Mouse (Mus musculus) stomach, postnatal 0 days (tissue): ENCODE measurements around the gene Mast2. TPM values are rescaled to one million over a fixed set of nuclear protein-coding genes. Genes with fewer than 3 reads are reported as not detected.
A peak's percentile ranks its signal among the peaks of the same experiment; 100 is the strongest.

Experiments
- ATAC-seq: fragments of 200-750 bp; cut with Nextera tagmentation; 2 replicates; pipeline ENCODE4 v1.8.0; 2017; ENCODE audit not compliant: low FRiP score, low TSS enrichment
- DNase-seq: peaks from one replicate; pipeline ENCODE4 v3.0.0-alpha.2; 2016; ENCODE audit warnings: low spot score
- H3K27ac ChIP-seq: fragments of 300-500 bp; sonication (generic); replicated peaks from 2 replicates; pipeline ENCODE4 v1.5.1; 2014; ENCODE audit warnings: mild to moderate bottlenecking, control low read depth
- H3K27me3 ChIP-seq: fragments of 300-500 bp; sonication (generic); 2 replicates; pipeline ENCODE4 v1.6.1; 2014; ENCODE audit warnings: low read length; ENCODE audit not compliant: control insufficient read depth, insufficient read depth
- H3K36me3 ChIP-seq: fragments of 300-500 bp; sonication (generic); 2 replicates; pipeline ENCODE4 v1.6.1; 2014; ENCODE audit warnings: low read length, mixed read lengths; ENCODE audit not compliant: control insufficient read depth, insufficient read depth
- H3K4me1 ChIP-seq: fragments of 300-500 bp; sonication (generic); replicated peaks from 2 replicates; pipeline ENCODE4 v1.6.1; 2014; ENCODE audit warnings: antibody characterized with exemption; ENCODE audit not compliant: control insufficient read depth, insufficient read depth
- H3K4me2 ChIP-seq: fragments of 300-500 bp; sonication (generic); replicated peaks from 2 replicates; pipeline ENCODE4 v1.6.1; 2014; ENCODE audit warnings: low read depth, mild to moderate bottlenecking, control low read depth, moderate library complexity
- H3K4me3 ChIP-seq: fragments of 300-500 bp; sonication (generic); 2 replicates; pipeline ENCODE4 v1.5.1; 2014; ENCODE audit warnings: low read depth, low read length, control low read depth
- H3K9ac ChIP-seq: fragments of 300-500 bp; sonication (generic); 2 replicates; pipeline ENCODE4 v1.6.1; 2014; ENCODE audit warnings: mild to moderate bottlenecking, low read length, control low read depth, mixed read lengths
- H3K9me3 ChIP-seq: fragments of 300-500 bp; sonication (generic); 2 replicates; pipeline ENCODE4 v1.6.1; 2016; ENCODE audit warnings: low read length; ENCODE audit not compliant: control insufficient read depth
- CTCF ChIP-seq: IDR thresholded peaks from 2 replicates; pipeline ENCODE4 v1.5.1; 2016; ENCODE audit warnings: antibody characterized with exemption, low read depth, mild to moderate bottlenecking, moderate library complexity
- EP300 ChIP-seq: optimal IDR thresholded peaks from 2 replicates; pipeline ENCODE3; 2016; ENCODE audit warnings: antibody characterized with exemption
- WGBS: fragments of 180-500 bp; shearing (Covaris S2); extraction: QIAGEN DNeasy Blood & Tissue Kit; methylation state at CpG from one replicate; pipeline ENCODE4 v1.1.7; 2014; 5-methylcytosine and 5-hydroxymethylcytosine counted together
- polyA plus RNA-seq: library from polyadenylated mRNA; unstranded; fragments of >200 nt; fragmentation: Nextera tagmentation; extraction: Ambion mirVana; gene quantifications from 2 replicates; pipeline ENCODE4 v1.2.1, GENCODE M21; 2015

The Mast2 gene
- polyA plus RNA-seq, 1 experiment from 2014 or later = 5.1 TPM

- TF ChIP-seq EP300 (no peak), CTCF (no peak)
- no peak overlapping the region for H3K4me2 ChIP-seq
- WGBS = 92% methylated on average over 3 of the region's 3 CpGs
These were observed 2.0 kb downstream of the Mast2 start for GRCm38 (mm10) chr4:116461943-116462342.

GRCm38 (mm10) chr4:116451553-116451952 lies 12.4 kb downstream of the Mast2 start:
- H3K27ac ChIP-seq = no peak overlapping the region
- ATAC-seq = peak; percentile 69

More at GRCm38 (mm10) chr4:116461943-116462342, 2.0 kb downstream of the Mast2 start:
- no peak for DNase-seq
- no peaks in the 10 kb centered on the region for H3K36me3 ChIP-seq
- H3K4me1 ChIP-seq = no peaks in the 10 kb centered on the region; the same call in 1 of the 2 replicates
- no peaks in the 10 kb centered on the region for H3K9me3 ChIP-seq
- no peak overlapping the region for H3K27ac ChIP-seq
- no peak for ATAC-seq
- H3K27me3 ChIP-seq = no peaks in the 10 kb centered on the region
- no peak overlapping the region for H3K9ac ChIP-seq
- H3K4me3 ChIP-seq = no peak overlapping the region

DNA sequence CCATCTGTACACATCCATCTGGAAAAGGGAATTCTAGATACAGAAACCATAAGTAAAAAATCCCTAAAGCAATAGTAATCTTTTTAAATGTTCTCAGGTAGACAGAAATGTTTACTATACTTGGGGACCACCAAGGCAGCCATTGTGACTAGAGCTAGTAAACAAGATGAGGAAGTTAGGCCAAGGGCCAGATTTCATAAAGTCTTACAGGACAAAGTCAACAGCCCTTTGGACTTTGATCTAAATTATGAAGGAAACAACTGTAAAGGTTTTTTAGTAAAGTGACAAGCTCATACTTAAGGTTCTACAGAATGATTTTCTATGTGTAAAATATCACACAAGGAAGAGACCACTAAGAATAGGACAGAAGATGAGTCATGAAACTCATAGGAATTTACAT lies 14.0 kb downstream of the Mast2 start:
- ATAC-seq (no peak), DNase-seq (no peak)
- Histone ChIP-seq H3K27ac (no peak overlapping the region), H3K36me3 (no peaks in the 10 kb centered on the region), H3K4me1 (no peaks in the 10 kb centered on the region), H3K9ac (no peak overlapping the region), H3K4me3 (no peak overlapping the region), H3K27me3 (no peaks in the 10 kb centered on the region), H3K9me3 (no peaks in the 10 kb centered on the region), H3K4me2 (no peak overlapping the region)
- TF ChIP-seq CTCF = no peak
- no peak for TF ChIP-seq EP300

More at GRCm38 (mm10) chr4:116451553-116451952, 12.4 kb downstream of the Mast2 start:
- Histone ChIP-seq H3K9me3 (no peaks in the 10 kb centered on the region), H3K9ac (no peak overlapping the region), H3K4me3 (no peak overlapping the region), H3K27me3 (no peaks in the 10 kb centered on the region), H3K4me1 (no peaks in the 10 kb centered on the region), H3K4me2 (no peak overlapping the region), H3K36me3 (no peaks in the 10 kb centered on the region)
- TF ChIP-seq EP300 (no peak), CTCF (no peak)
- no peak for DNase-seq

DNA sequence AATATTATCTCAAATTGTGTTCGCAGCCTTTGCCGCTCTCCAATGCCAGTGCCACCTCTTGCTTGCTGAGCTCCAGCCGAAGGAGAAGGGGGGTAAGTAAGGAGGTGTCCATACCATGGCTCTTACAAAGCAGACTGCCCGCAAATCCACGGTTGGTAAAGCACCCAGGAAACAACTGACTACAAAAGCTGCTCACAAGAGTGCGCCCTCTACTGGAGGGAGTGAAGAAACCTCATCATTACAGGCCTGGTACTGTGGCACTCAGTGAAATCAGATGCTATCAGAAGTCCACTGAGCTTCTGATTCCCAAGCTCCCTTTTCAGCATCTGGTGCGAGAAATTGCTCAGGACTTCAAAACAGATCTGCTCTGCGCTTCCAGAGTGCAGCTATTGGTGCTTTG lies 15.3 kb downstream of the Mast2 start:
- Histone ChIP-seq H3K4me2 (no peak overlapping the region), H3K27me3 (no peaks in the 10 kb centered on the region), H3K27ac (no peak overlapping the region), H3K36me3 (no peaks in the 10 kb centered on the region), H3K4me3 (no peak overlapping the region), H3K9me3 (no peaks in the 10 kb centered on the region), H3K9ac (no peak overlapping the region), H3K4me1 (no peaks in the 10 kb centered on the region)
- TF ChIP-seq CTCF (peak; percentile 86), EP300 (no peak)
- ATAC-seq = no peak
- 50% methylated on average over 8 of the region's 8 CpGs for WGBS
- peak; percentile 65 for DNase-seq

GRCm38 (mm10) chr4:116439383-116439782 lies 24.6 kb downstream of the Mast2 start:
- Histone ChIP-seq H3K4me3 (no peak overlapping the region), H3K9ac (no peak overlapping the region), H3K9me3 (no peaks in the 10 kb centered on the region), H3K4me1 (no peaks in the 10 kb centered on the region), H3K27ac (no peak overlapping the region), H3K36me3 (no peaks in the 10 kb centered on the region), H3K4me2 (no peak overlapping the region), H3K27me3 (no peaks in the 10 kb centered on the region)
- 100% methylated on average over 1 of the region's 1 CpGs for WGBS
- DNase-seq (no peak), ATAC-seq (no peak)
- TF ChIP-seq EP300 (no peak), CTCF (no peak)

- H3K27me3 ChIP-seq = no peaks in the 10 kb centered on the region
- 0 out of 2 replicates have a peak, but pooled peaks have one; percentile 42 for ATAC-seq
- no peak overlapping the region for H3K4me3 ChIP-seq
- no peak for DNase-seq
- no peaks in the 10 kb centered on the region for H3K4me1 ChIP-seq
- no peaks in the 10 kb centered on the region for H3K9me3 ChIP-seq
- H3K27ac ChIP-seq = no peak overlapping the region
- TF ChIP-seq CTCF = no peak; the same call in 1 of the 2 replicates
- TF ChIP-seq EP300 = no peak
- H3K4me2 ChIP-seq = no peak overlapping the region
- H3K9ac ChIP-seq = no peak overlapping the region
- no peaks in the 10 kb centered on the region for H3K36me3 ChIP-seq
These were observed 25.4 kb downstream of the Mast2 start for GRCm38 (mm10) chr4:116438561-116438960.
